Mouse (Mus musculus): ENCODE data around the gene Ccdc124. TPM values are rescaled to one million over a fixed set of nuclear protein-coding genes. Genes with fewer than 3 reads are reported as not detected.

Gene Ccdc124
- polyA plus RNA-seq, 1 experiment from 2014 or later = 74.1 TPM

GRCm38 (mm10) chr8:70903112-70903511, 29.4 kb upstream of the Ccdc124 start:
- no peak for ATAC-seq (ENCODE audit: low FRiP score, low TSS enrichment)
- H3K27me3 ChIP-seq (ENCODE audit: control insufficient read depth, insufficient read depth, low read length) = no peaks in the 10 kb centered on the region
- no peaks in the 10 kb centered on the region for H3K9me3 ChIP-seq (ENCODE audit: control insufficient read depth, low read length)
- TF ChIP-seq EP300 (optimal IDR thresholded peaks at IDR 0.05) (no peak), CTCF (IDR thresholded peaks at IDR 0.05; ENCODE audit: low read depth) (no peak)
- WGBS = 38% methylated on average over 4 of the region's 4 CpGs
- DNase-seq (ENCODE audit: low spot score) = no peak
- H3K9ac ChIP-seq (ENCODE audit: low read length) = peak overlapping the region; percentile 18; the same call in 1 of the 2 replicates
- H3K4me1 ChIP-seq (replicated peaks; ENCODE audit: control insufficient read depth, insufficient read depth) = no peaks in the 10 kb centered on the region
- no peaks in the 10 kb centered on the region for H3K36me3 ChIP-seq (ENCODE audit: control insufficient read depth, insufficient read depth, low read length)
- no peak overlapping the region for H3K27ac ChIP-seq (replicated peaks)
- H3K4me3 ChIP-seq (ENCODE audit: low read depth, low read length) = no peak overlapping the region
- no peak overlapping the region for H3K4me2 ChIP-seq (replicated peaks; ENCODE audit: low read depth)

- ATAC-seq (ENCODE audit: low FRiP score, low TSS enrichment) (no peak), DNase-seq (ENCODE audit: low spot score) (no peak)
- Histone ChIP-seq H3K4me1 (replicated peaks; ENCODE audit: control insufficient read depth, insufficient read depth) (no peaks in the 10 kb centered on the region), H3K4me2 (replicated peaks; ENCODE audit: low read depth) (no peak overlapping the region), H3K36me3 (ENCODE audit: control insufficient read depth, insufficient read depth, low read length) (no peaks in the 10 kb centered on the region), H3K4me3 (ENCODE audit: low read depth, low read length) (no peak overlapping the region), H3K9me3 (ENCODE audit: control insufficient read depth, low read length) (no peaks in the 10 kb centered on the region), H3K9ac (ENCODE audit: low read length) (no peak overlapping the region), H3K27ac (replicated peaks) (no peak overlapping the region), H3K27me3 (ENCODE audit: control insufficient read depth, insufficient read depth, low read length) (no peaks in the 10 kb centered on the region)
- WGBS = 35% methylated on average over 5 of the region's 5 CpGs
- TF ChIP-seq CTCF (IDR thresholded peaks at IDR 0.05; ENCODE audit: low read depth) (no peak), EP300 (optimal IDR thresholded peaks at IDR 0.05) (no peak)
Observed at GRCm38 (mm10) chr8:70902211-70902610, 28.5 kb upstream of the Ccdc124 start.

GRCm38 (mm10) chr8:70900872-70901387, 27.2 kb upstream of the Ccdc124 start:
- H3K27ac ChIP-seq (replicated peaks) = no peak overlapping the region
- TF ChIP-seq CTCF (IDR thresholded peaks at IDR 0.05; ENCODE audit: low read depth) (no peak), EP300 (optimal IDR thresholded peaks at IDR 0.05) (no peak)
- no peak overlapping the region for H3K9ac ChIP-seq (ENCODE audit: low read length)
- WGBS = 87% methylated on average over 2 of the region's 2 CpGs
- DNase-seq (ENCODE audit: low spot score) = no peak
- no peak overlapping the region for H3K4me2 ChIP-seq (replicated peaks; ENCODE audit: low read depth)
- H3K9me3 ChIP-seq (ENCODE audit: control insufficient read depth, low read length) = no peaks in the 10 kb centered on the region
- ATAC-seq (ENCODE audit: low FRiP score, low TSS enrichment) = no peak
- H3K4me3 ChIP-seq (ENCODE audit: low read depth, low read length) = no peak overlapping the region
- H3K4me1 ChIP-seq (replicated peaks; ENCODE audit: control insufficient read depth, insufficient read depth) = peaks cover 4% of the 10 kb centered on the region; the same call in 1 of the 2 replicates
- H3K36me3 ChIP-seq (ENCODE audit: control insufficient read depth, insufficient read depth, low read length) = no peaks in the 10 kb centered on the region
- no peaks in the 10 kb centered on the region for H3K27me3 ChIP-seq (ENCODE audit: control insufficient read depth, insufficient read depth, low read length)

- no peak for TF ChIP-seq EP300 (optimal IDR thresholded peaks at IDR 0.05)
- no peak for TF ChIP-seq CTCF (IDR thresholded peaks at IDR 0.05; ENCODE audit: low read depth)
- 88% methylated on average over 2 of the region's 2 CpGs for WGBS
- ATAC-seq (ENCODE audit: low FRiP score, low TSS enrichment) = no peak
Observed at GRCm38 (mm10) chr8:70899226-70899625, 25.5 kb upstream of the Ccdc124 start.

GRCm38 (mm10) chr8:70898661-70899198, 25.0 kb upstream of the Ccdc124 start:
- Histone ChIP-seq H3K4me2 (replicated peaks; ENCODE audit: low read depth) (no peak overlapping the region), H3K9ac (ENCODE audit: low read length) (no peak overlapping the region), H3K27me3 (ENCODE audit: control insufficient read depth, insufficient read depth, low read length) (no peaks in the 10 kb centered on the region), H3K27ac (replicated peaks) (no peak overlapping the region), H3K9me3 (ENCODE audit: control insufficient read depth, low read length) (no peaks in the 10 kb centered on the region), H3K4me3 (ENCODE audit: low read depth, low read length) (no peak overlapping the region), H3K36me3 (ENCODE audit: control insufficient read depth, insufficient read depth, low read length) (peaks cover 12% of the 10 kb centered on the region), H3K4me1 (replicated peaks; ENCODE audit: control insufficient read depth, insufficient read depth) (peaks cover 4% of the 10 kb centered on the region; the same call in 1 of the 2 replicates)
- ATAC-seq (ENCODE audit: low FRiP score, low TSS enrichment) (no peak), DNase-seq (ENCODE audit: low spot score) (no peak)
- 30% methylated on average over 2 of the region's 2 CpGs for WGBS
- TF ChIP-seq CTCF (IDR thresholded peaks at IDR 0.05; ENCODE audit: low read depth) = no peak; the same call in 1 of the 2 replicates
- no peak for TF ChIP-seq EP300 (optimal IDR thresholded peaks at IDR 0.05)

More at GRCm38 (mm10) chr8:70899226-70899625, 25.5 kb upstream of the Ccdc124 start:
- Histone ChIP-seq H3K9me3 (ENCODE audit: control insufficient read depth, low read length) (no peaks in the 10 kb centered on the region), H3K27me3 (ENCODE audit: control insufficient read depth, insufficient read depth, low read length) (no peaks in the 10 kb centered on the region), H3K36me3 (ENCODE audit: control insufficient read depth, insufficient read depth, low read length) (peaks cover 10% of the 10 kb centered on the region), H3K4me1 (replicated peaks; ENCODE audit: control insufficient read depth, insufficient read depth) (peaks cover 4% of the 10 kb centered on the region; the same call in 1 of the 2 replicates), H3K9ac (ENCODE audit: low read length) (no peak overlapping the region), H3K27ac (replicated peaks) (no peak overlapping the region), H3K4me3 (ENCODE audit: low read depth, low read length) (no peak overlapping the region), H3K4me2 (replicated peaks; ENCODE audit: low read depth) (no peak overlapping the region)
- DNase-seq (ENCODE audit: low spot score) = no peak

- peak overlapping the region; percentile 73 for H3K4me2 ChIP-seq (replicated peaks; ENCODE audit: low read depth)
- DNase-seq (ENCODE audit: low spot score) (peak; percentile 87), ATAC-seq (ENCODE audit: low FRiP score, low TSS enrichment) (peak; percentile 44)
- peak overlapping the region; percentile 71 for H3K9ac ChIP-seq (ENCODE audit: low read length)
- H3K4me3 ChIP-seq (ENCODE audit: low read depth, low read length) = peak overlapping the region; percentile 84
- peak overlapping the region; percentile 85 for H3K27ac ChIP-seq (replicated peaks)
- H3K36me3 ChIP-seq (ENCODE audit: control insufficient read depth, insufficient read depth, low read length) = peaks cover 12% of the 10 kb centered on the region
- peaks cover 4% of the 10 kb centered on the region; the same call in 1 of the 2 replicates for H3K4me1 ChIP-seq (replicated peaks; ENCODE audit: control insufficient read depth, insufficient read depth)
- under 1% methylated on average over 20 of the region's 20 CpGs for WGBS
- no peaks in the 10 kb centered on the region for H3K9me3 ChIP-seq (ENCODE audit: control insufficient read depth, low read length)
- no peaks in the 10 kb centered on the region for H3K27me3 ChIP-seq (ENCODE audit: control insufficient read depth, insufficient read depth, low read length)
- peak; percentile 95 for TF ChIP-seq CTCF (IDR thresholded peaks at IDR 0.05; ENCODE audit: low read depth)
- TF ChIP-seq EP300 (optimal IDR thresholded peaks at IDR 0.05) = no peak
Observed at GRCm38 (mm10) chr8:70897681-70898413, 24.1 kb upstream of the Ccdc124 start.

Measured in stomach, postnatal 0 days (tissue).